Mouse (Mus musculus): ENCODE results near the gene Pde6d. TPM values are rescaled to one million over a fixed set of nuclear protein-coding genes. Genes with fewer than 3 reads are reported as not detected.
"Not testable (repeated sequence)": the region's sequence is repeated elsewhere in the genome, so short reads cannot be mapped to it uniquely, and the experiment has no call there.

Gene Pde6d
- polyA plus RNA-seq, 1 experiment from 2014 or later: 48.1 TPM

DNA sequence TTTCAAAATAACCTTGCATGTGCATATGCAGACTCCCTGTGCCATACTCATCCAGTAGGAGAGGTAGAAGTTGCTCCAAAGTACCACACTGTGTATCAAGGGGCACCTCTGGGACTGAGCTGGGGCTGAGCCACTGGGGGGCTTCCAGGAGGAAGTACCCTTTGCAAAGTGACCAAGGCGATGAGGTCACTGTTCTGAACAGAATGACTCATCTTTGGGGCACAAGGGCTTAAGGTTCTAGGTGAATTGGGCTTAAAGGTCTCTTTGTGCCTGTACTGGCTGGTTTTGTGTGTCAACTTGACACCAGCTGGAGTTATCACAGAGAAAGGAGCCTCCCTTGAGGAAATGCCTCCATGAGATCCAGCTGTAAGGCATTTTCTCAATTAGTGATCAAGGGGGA, 69.4 kb downstream of the Pde6d start:
- H3K9me3 ChIP-seq (ENCODE audit: control insufficient read depth, low read length); DNase-seq (ENCODE audit: low spot score); ATAC-seq (replicated peaks; ENCODE audit: low FRiP score); H3K36me3 ChIP-seq (ENCODE audit: control insufficient read depth, insufficient read depth, low read length); H3K9ac ChIP-seq (ENCODE audit: low read depth, low read length); H3K4me2 ChIP-seq; H3K4me3 ChIP-seq (ENCODE audit: low read depth, low read length); H3K27ac ChIP-seq (ENCODE audit: low read depth, low read length); H3K27me3 ChIP-seq (replicated peaks; ENCODE audit: control insufficient read depth, insufficient read depth, low read length): not testable (repeated sequence)
- H3K4me1 ChIP-seq (replicated peaks; ENCODE audit: control insufficient read depth, insufficient read depth, low read length): peaks cover 12% of the 10 kb centered on the region
- WGBS: 60% methylated on average over 1 of the region's 1 CpGs

DNA sequence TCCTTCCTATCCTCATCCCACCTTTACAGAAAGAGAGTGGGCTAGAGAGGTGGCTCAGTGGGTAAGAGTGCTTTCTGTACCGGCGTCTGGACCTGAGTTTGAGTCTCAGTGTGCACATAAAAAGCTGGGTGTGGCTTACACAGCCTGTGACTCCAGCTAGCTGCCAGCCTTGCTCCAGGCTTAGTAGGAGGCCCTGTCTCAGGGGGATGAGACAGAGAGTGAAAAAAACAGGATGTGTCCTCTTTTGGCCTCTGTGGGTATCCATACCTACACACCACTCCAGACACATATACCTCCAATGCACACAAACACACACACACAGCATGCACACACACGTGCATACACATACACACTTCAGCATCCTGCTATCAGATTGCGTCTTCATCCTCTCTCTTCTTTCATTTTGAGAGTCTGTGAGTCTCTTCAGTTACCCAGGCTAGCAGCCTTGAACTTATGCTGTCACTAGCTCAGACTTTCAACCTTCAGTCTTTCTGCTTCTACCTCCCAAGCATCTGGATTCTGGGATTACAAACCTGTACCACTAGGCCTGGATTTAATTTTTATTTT, 70.2 kb downstream of the Pde6d start:
- ATAC-seq (replicated peaks; ENCODE audit: low FRiP score) (no peak), DNase-seq (ENCODE audit: low spot score) (no peak)
- Histone ChIP-seq H3K36me3 (ENCODE audit: control insufficient read depth, insufficient read depth, low read length) (no peaks in the 10 kb centered on the region), H3K4me1 (replicated peaks; ENCODE audit: control insufficient read depth, insufficient read depth, low read length) (peaks cover 12% of the 10 kb centered on the region), H3K9me3 (ENCODE audit: control insufficient read depth, low read length) (no peaks in the 10 kb centered on the region), H3K27ac (ENCODE audit: low read depth, low read length) (no peak overlapping the region), H3K4me3 (ENCODE audit: low read depth, low read length) (no peak overlapping the region), H3K27me3 (replicated peaks; ENCODE audit: control insufficient read depth, insufficient read depth, low read length) (no peaks in the 10 kb centered on the region), H3K4me2 (no peak overlapping the region), H3K9ac (ENCODE audit: low read depth, low read length) (no peak overlapping the region)
- WGBS: 87% methylated on average over 4 of the region's 4 CpGs

DNA sequence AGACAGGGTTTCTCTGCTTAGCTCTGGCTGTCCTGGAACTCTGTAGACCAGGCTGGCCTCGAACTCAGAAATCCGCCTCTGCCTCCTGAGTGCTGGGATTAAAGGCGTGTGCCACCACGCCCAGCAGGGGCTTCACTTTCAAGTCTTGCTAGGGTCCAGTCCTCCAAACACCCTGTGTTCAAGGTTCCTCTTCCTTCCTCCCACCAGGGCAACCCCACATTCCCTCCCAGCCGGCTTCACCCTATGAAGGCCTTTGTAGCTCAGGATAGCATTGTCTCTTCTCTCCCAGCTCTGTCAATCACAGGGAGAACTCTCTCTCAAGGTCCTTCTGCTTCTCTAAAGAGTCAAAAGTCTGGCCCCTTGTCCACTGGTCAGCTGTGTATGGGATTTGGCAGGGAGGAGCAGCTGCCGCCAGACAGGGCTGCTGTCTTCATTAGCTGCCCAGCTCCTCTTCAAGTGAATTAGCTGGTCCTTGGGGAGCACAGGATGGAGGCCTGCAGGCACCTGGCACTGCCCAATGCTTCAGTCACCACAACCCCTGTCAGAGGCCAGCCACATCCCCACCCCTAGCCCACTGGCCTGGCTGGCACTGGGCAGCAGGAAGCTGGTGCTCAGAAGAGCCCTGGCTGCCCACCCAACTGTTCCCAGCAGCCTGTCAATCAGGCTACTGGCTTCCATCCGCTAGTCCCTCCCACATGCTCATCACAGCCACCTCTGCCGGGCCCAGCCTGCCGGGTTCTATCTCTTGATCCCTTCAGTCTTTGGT, 71.6 kb downstream of the Pde6d start:
- Histone ChIP-seq H3K27me3 (replicated peaks; ENCODE audit: control insufficient read depth, insufficient read depth, low read length) (no peaks in the 10 kb centered on the region), H3K4me1 (replicated peaks; ENCODE audit: control insufficient read depth, insufficient read depth, low read length) (peaks cover 17% of the 10 kb centered on the region), H3K4me2 (no peak overlapping the region), H3K36me3 (ENCODE audit: control insufficient read depth, insufficient read depth, low read length) (no peaks in the 10 kb centered on the region), H3K9me3 (ENCODE audit: control insufficient read depth, low read length) (no peaks in the 10 kb centered on the region), H3K4me3 (ENCODE audit: low read depth, low read length) (no peak overlapping the region), H3K27ac (ENCODE audit: low read depth, low read length) (no peak overlapping the region), H3K9ac (ENCODE audit: low read depth, low read length) (no peak overlapping the region; the same call in 1 of the 2 replicates)
- no peak for DNase-seq (ENCODE audit: low spot score)
- ATAC-seq (replicated peaks; ENCODE audit: low FRiP score): no peak
- WGBS: 56% methylated on average over 9 of the region's 9 CpGs

DNA sequence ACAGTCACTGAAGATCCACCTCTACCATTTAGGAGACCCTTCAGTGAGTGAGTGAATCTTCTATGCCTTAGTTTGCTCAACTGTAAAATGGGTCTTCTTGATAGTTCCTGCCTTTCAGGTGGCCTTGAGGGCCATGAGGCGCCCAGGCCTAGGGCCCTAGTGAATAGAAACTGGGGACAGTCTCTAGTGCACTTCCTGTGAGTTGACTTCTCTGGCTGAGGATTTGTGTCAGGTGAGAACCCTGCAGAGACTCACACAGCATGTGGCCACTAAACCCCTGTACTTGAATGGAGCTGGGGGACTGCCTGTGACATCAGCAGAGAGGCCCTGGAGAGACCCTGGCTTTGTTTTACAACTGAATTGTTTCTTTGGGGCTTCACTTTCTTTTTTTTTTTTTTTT, 72.2 kb downstream of the Pde6d start:
- H3K9me3 ChIP-seq (ENCODE audit: control insufficient read depth, low read length): no peaks in the 10 kb centered on the region
- H3K27ac ChIP-seq (ENCODE audit: low read depth, low read length): peak overlapping the region; percentile 34; the same call in 1 of the 2 replicates
- WGBS: 91% methylated on average over 1 of the region's 1 CpGs

DNA sequence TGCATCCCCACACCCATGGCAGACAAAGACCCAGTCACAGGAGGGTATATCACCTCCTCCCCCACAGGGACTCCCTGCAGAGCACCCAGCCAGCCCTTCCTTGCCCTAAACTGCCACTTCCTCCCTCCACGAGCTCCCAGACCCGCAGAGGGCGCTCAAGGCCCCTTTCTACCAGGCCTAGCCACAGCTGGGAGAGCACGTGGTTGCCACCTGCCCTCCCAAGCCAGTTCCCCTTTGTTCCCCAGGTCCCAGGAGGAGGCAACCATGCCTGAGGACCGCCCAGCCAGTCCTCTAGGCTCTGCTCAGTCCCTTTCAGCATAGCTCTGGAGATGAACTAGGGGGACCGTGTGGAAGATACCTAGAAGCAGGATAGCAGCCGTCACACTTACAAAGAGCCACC, 73.0 kb downstream of the Pde6d start:
- ATAC-seq (replicated peaks; ENCODE audit: low FRiP score): peak; percentile 83
- no peaks in the 10 kb centered on the region for H3K9me3 ChIP-seq (ENCODE audit: control insufficient read depth, low read length)
- no peak overlapping the region; the same call in 1 of the 2 replicates for H3K4me2 ChIP-seq
- DNase-seq (ENCODE audit: low spot score): peak; percentile 86
- H3K4me3 ChIP-seq (ENCODE audit: low read depth, low read length): no peak overlapping the region
- no peak overlapping the region; the same call in 1 of the 2 replicates for H3K27ac ChIP-seq (ENCODE audit: low read depth, low read length)
- H3K9ac ChIP-seq (ENCODE audit: low read depth, low read length): peak overlapping the region; percentile 59
- WGBS: 12% methylated on average over 7 of the region's 7 CpGs
- no peaks in the 10 kb centered on the region for H3K36me3 ChIP-seq (ENCODE audit: control insufficient read depth, insufficient read depth, low read length)
- no peaks in the 10 kb centered on the region for H3K27me3 ChIP-seq (replicated peaks; ENCODE audit: control insufficient read depth, insufficient read depth, low read length)
- peaks cover 30% of the 10 kb centered on the region for H3K4me1 ChIP-seq (replicated peaks; ENCODE audit: control insufficient read depth, insufficient read depth, low read length)

More for the DNA sequence above, 72.2 kb downstream of the Pde6d start:
- no peak overlapping the region for H3K4me3 ChIP-seq (ENCODE audit: low read depth, low read length)
- H3K9ac ChIP-seq (ENCODE audit: low read depth, low read length): no peak overlapping the region
- peaks cover 22% of the 10 kb centered on the region for H3K4me1 ChIP-seq (replicated peaks; ENCODE audit: control insufficient read depth, insufficient read depth, low read length)
- H3K4me2 ChIP-seq: no peak overlapping the region
- no peak for ATAC-seq (replicated peaks; ENCODE audit: low FRiP score)
- no peak for DNase-seq (ENCODE audit: low spot score)
- H3K27me3 ChIP-seq (replicated peaks; ENCODE audit: control insufficient read depth, insufficient read depth, low read length): no peaks in the 10 kb centered on the region
- no peaks in the 10 kb centered on the region for H3K36me3 ChIP-seq (ENCODE audit: control insufficient read depth, insufficient read depth, low read length)

DNA sequence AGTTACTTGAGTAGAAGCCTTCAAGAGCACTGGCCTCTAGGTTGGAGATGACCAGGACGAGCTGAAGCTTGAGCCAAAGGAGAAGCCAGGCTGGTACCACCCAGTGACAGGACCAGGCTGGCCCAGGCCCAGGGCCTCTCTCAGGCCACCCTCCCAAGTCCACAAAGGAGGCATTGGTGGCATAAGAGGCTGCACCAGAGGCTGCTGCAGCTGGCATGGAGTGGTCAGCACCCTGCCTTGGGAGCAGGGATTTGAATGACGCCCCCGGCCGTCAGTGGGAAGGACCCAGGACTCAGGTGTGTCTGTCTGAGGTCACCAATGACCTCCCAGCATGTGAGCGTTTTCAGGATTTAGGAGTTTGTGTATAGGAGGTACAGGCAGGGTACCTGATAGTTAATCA, 74.6 kb downstream of the Pde6d start:
- no peak overlapping the region for H3K4me3 ChIP-seq (ENCODE audit: low read depth, low read length)
- DNase-seq (ENCODE audit: low spot score): no peak
- no peak overlapping the region for H3K27ac ChIP-seq (ENCODE audit: low read depth, low read length)
- no peaks in the 10 kb centered on the region for H3K9me3 ChIP-seq (ENCODE audit: control insufficient read depth, low read length)
- H3K4me2 ChIP-seq: no peak overlapping the region; the same call in 1 of the 2 replicates
- no peaks in the 10 kb centered on the region for H3K27me3 ChIP-seq (replicated peaks; ENCODE audit: control insufficient read depth, insufficient read depth, low read length)
- H3K9ac ChIP-seq (ENCODE audit: low read depth, low read length): no peak overlapping the region
- H3K4me1 ChIP-seq (replicated peaks; ENCODE audit: control insufficient read depth, insufficient read depth, low read length): peaks cover 40% of the 10 kb centered on the region
- 86% methylated on average over 5 of the region's 5 CpGs for WGBS
- ATAC-seq (replicated peaks; ENCODE audit: low FRiP score): no peak
- no peaks in the 10 kb centered on the region for H3K36me3 ChIP-seq (ENCODE audit: control insufficient read depth, insufficient read depth, low read length)

DNA sequence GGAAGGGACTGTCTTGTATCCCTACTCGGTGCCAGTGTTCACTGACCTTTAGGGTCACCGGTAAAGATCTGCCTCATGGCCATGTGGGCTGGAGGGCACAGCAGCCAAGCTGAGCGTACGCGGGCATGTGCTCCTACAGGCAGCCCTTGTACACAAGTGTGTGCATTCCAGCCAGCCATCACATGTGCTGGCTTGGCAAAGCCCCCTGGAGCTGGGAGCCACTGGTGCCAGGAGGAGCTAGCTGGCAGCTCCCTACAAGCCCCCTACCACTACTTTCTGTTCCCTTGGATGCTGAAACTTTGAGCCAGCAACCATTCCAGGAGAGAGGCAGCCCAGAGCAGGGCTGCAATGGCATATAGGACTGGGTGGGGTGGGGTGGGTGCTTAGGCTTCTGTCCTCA, 76.0 kb downstream of the Pde6d start:
- no peak for DNase-seq (ENCODE audit: low spot score)
- 88% methylated on average over 5 of the region's 5 CpGs for WGBS

DNA sequence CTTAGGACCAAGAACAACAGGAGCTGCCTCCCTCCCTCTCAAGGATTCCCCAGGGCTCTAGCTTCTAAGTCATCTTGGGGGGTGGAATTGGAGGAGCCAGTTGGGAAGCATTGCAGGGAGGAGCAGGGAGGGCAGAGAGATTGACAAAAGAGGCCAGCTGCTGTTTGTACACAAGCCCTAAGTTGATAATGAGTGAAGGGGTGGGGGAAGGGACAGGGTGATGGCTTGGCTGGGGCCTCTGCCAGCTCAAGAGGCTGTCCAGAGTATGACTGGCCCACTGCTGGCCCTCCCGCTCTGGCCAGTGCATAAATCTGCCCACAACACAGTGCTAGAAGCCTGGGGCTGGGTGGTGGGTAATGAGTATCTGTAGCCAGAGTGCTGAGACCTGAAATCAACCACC, 77.0 kb downstream of the Pde6d start:
- Histone ChIP-seq H3K4me3 (ENCODE audit: low read depth, low read length) (peak overlapping the region; percentile 47; the same call in 1 of the 2 replicates), H3K9ac (ENCODE audit: low read depth, low read length) (peak overlapping the region; percentile 82)

More for the DNA sequence above, 76.0 kb downstream of the Pde6d start:
- Histone ChIP-seq H3K4me1 (replicated peaks; ENCODE audit: control insufficient read depth, insufficient read depth, low read length) (peaks cover 49% of the 10 kb centered on the region), H3K27ac (ENCODE audit: low read depth, low read length) (no peak overlapping the region; the same call in 1 of the 2 replicates), H3K4me3 (ENCODE audit: low read depth, low read length) (no peak overlapping the region), H3K4me2 (no peak overlapping the region), H3K27me3 (replicated peaks; ENCODE audit: control insufficient read depth, insufficient read depth, low read length) (no peaks in the 10 kb centered on the region; the same call in 1 of the 2 replicates), H3K9ac (ENCODE audit: low read depth, low read length) (peak overlapping the region; percentile 34; the same call in 1 of the 2 replicates), H3K36me3 (ENCODE audit: control insufficient read depth, insufficient read depth, low read length) (no peaks in the 10 kb centered on the region), H3K9me3 (ENCODE audit: control insufficient read depth, low read length) (no peaks in the 10 kb centered on the region)
- no peak for ATAC-seq (replicated peaks; ENCODE audit: low FRiP score)

More for the DNA sequence above, 77.0 kb downstream of the Pde6d start:
- Histone ChIP-seq H3K9me3 (ENCODE audit: control insufficient read depth, low read length) (no peaks in the 10 kb centered on the region), H3K36me3 (ENCODE audit: control insufficient read depth, insufficient read depth, low read length) (no peaks in the 10 kb centered on the region), H3K27me3 (replicated peaks; ENCODE audit: control insufficient read depth, insufficient read depth, low read length) (no peaks in the 10 kb centered on the region; the same call in 1 of the 2 replicates), H3K4me2 (peak overlapping the region; percentile 64), H3K27ac (ENCODE audit: low read depth, low read length) (peak overlapping the region; percentile 82), H3K4me1 (replicated peaks; ENCODE audit: control insufficient read depth, insufficient read depth, low read length) (peaks cover 54% of the 10 kb centered on the region)
- WGBS: 39% methylated on average over 1 of the region's 1 CpGs
- ATAC-seq (replicated peaks; ENCODE audit: low FRiP score) (no peak), DNase-seq (ENCODE audit: low spot score) (no peak)
